Mouse (Mus musculus) mature B cell (primary cell): ENCODE data around the gene Ppp2r5c.

Experiments
- in situ Hi-C: fragments of 300-500 bp; cut with MboI; formaldehyde crosslinking; loops from 2 replicates; pipeline ENCODE4 v1.14.3; 2019

Ppp2r5c gene

DNA sequence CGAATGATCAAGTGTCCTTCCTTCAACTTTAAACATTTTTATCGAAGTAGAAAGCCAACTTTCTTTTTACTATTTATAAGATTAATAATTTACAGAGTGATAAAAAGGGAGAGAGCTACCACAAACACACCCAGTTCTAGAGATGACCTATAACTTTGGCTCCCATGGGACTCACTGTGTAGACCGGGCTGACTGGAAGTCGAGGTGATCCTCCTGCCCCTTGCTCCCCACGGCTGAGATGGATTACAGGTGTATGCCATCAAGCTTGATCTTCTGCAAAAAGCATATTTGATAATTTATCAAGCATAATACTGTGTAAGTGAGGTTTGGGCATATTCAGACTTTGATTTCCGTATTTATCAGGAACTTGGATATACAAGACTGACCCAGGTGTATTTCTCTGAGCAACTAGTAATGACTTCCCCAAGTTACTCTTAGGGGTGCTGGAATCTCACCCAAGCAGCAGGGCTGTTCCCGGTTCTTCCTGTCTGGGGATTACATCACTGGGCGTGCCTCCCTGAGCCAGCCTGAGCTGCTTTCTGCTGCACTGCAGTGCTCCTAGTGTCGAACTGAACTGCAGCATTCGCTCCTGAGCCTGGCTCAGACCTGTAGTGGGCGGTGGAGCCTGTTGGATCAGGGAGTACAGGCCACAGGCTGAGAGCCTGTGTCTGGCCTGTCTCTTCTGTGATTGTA is 161.7 kb downstream of the Ppp2r5c start:
- in situ Hi-C loops, result no loop called here

DNA sequence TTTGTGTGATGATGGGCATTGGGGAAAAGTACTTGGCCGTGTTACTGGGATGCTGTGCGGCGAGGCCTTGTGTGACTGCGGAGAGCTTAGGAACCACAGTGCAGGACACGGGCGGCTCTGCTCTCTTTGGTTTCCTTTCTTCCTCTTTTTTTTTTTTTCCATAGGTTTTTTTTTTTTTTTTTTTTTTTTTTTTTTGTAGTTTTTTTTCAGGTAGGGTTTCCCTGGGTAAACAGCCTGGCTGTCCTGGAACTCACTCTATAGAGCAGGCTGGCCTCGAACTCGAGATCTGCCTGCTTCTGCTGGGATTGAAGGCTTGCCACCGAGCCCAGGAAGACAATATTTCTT is 162.2 kb downstream of the Ppp2r5c start:
- in situ Hi-C loops, result no loop called here

GRCm38 (mm10) chr12:110610713-110611112 is 163.8 kb downstream of the Ppp2r5c start:
- in situ Hi-C loops, result no loop called here

DNA sequence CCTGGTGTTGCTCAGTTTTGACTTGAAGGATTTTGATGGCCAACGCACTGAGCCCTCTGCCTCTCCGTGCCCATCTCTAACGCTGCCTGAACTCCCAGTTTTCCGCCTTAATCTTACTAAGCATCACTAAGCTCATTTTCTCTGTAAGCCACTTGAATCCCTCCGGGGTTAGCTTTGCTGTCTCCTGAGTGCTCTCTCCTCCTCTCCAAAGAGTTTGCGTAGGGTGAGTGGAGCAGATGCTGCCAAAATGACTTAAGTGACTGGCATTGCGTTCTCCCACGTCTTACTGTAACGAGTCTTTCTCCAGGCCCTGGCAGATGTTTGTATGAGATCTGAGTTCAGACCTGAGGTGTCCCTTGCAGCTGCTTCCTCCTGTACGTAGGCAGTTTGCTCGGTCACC is 183.1 kb downstream of the Ppp2r5c start:
- in situ Hi-C loops, result no loop called here
